16 mouse cellular contexts compared by ENCODE assay signal in genomic region chr13:41333889-41334640, GRCm38 (mm10).
A peak's percentile ranks its signal among the peaks of the same experiment; 100 is the strongest.
DNase-seq lines count a peak whose midpoint lies in the region; ATAC-seq and TF ChIP-seq lines count a peak whose summit lies in the region.
"Had no signal": no experiment of that assay in that cellular context is flagged by ENCODE, and none has a peak within 500 bp of the region (broad histone marks: within the 10 kb centered on the region; RNA-seq: fewer than 3 reads in every experiment).

No protein-coding gene starts in this region.

- peaks cover 8% of the 10 kb centered on the region for H3K4me1 ChIP-seq in embryonic facial prominence, embryonic 13.5 days
- H3K4me1 ChIP-seq in embryonic facial prominence, embryonic 10.5 days, result peaks cover 5% of the 10 kb centered on the region; the same call in 1 of the 2 replicates
- H3K4me1 ChIP-seq in heart, postnatal 0 days (ENCODE audit: control insufficient read depth, insufficient read depth), result peaks cover 71% of the 10 kb centered on the region
- peaks cover 40% of the 10 kb centered on the region for H3K4me1 ChIP-seq in lung, adult 2 months (ENCODE audit: control insufficient read depth, insufficient read depth, low read length)
- peaks cover 58% of the 10 kb centered on the region for H3K4me1 ChIP-seq in brown adipose tissue, adult 24 weeks (ENCODE audit: control insufficient read depth, insufficient read depth, insufficient read length, low read length)
- H3K4me1 ChIP-seq in cerebellum, adult 2 months (ENCODE audit: control insufficient read depth, insufficient read depth, low read length), result peaks cover 4% of the 10 kb centered on the region
- H3K4me1 ChIP-seq: midbrain, embryonic 12.5 days had no signal

- no peaks in the 10 kb centered on the region for H3K9me3 ChIP-seq in embryonic facial prominence, embryonic 13.5 days
- no peaks in the 10 kb centered on the region for H3K9me3 ChIP-seq in embryonic facial prominence, embryonic 10.5 days
- H3K9me3 ChIP-seq in heart, postnatal 0 days (replicated peaks; ENCODE audit: control insufficient read depth, low read length), result no peaks in the 10 kb centered on the region
- H3K9me3 ChIP-seq: limb, embryonic 15.5 days; midbrain, embryonic 12.5 days had no signal

- H3K4me3 ChIP-seq in embryonic facial prominence, embryonic 13.5 days, result no peak overlapping the region
- no peak overlapping the region for H3K4me3 ChIP-seq in embryonic facial prominence, embryonic 10.5 days
- no peak overlapping the region for H3K4me3 ChIP-seq in heart, postnatal 0 days (ENCODE audit: low read depth, low read length)
- H3K4me3 ChIP-seq in lung, adult 2 months (replicated peaks; ENCODE audit: extremely low read depth, low read depth, low read length), result no peak overlapping the region
- no peak overlapping the region for H3K4me3 ChIP-seq in brown adipose tissue, adult 24 weeks (ENCODE audit: insufficient read depth, low read depth, low read length)
- H3K4me3 ChIP-seq in cerebellum, adult 2 months (replicated peaks; ENCODE audit: insufficient read depth, low read depth, low read length), result no peak overlapping the region
- H3K4me3 ChIP-seq: erythroblast, embryonic 14.5 days; limb, embryonic 15.5 days; midbrain, embryonic 12.5 days had no signal

- TF ChIP-seq CTCF in heart, postnatal 0 days (IDR thresholded peaks at IDR 0.05; ENCODE audit: low read depth), result no peak
- TF ChIP-seq CTCF in lung, adult 2 months (IDR thresholded peaks at IDR 0.05; ENCODE audit: insufficient read depth, low read length), result no peak
- no peak for TF ChIP-seq CTCF in cerebellum, adult 2 months (IDR thresholded peaks at IDR 0.05; ENCODE audit: borderline replicate concordance, insufficient read depth, low read depth, low read length)

- no peak overlapping the region for H3K27ac ChIP-seq in embryonic facial prominence, embryonic 13.5 days
- no peak overlapping the region for H3K27ac ChIP-seq in embryonic facial prominence, embryonic 10.5 days (replicated peaks)
- peak overlapping the region; percentile 98 for H3K27ac ChIP-seq in heart, postnatal 0 days (ENCODE audit: low read depth)
- H3K27ac ChIP-seq in brown adipose tissue, adult 24 weeks (replicated peaks; ENCODE audit: low read depth, low read length), result peak overlapping the region; percentile 92; the same call in 1 of the 2 replicates
- no peak overlapping the region for H3K27ac ChIP-seq in cerebellum, adult 2 months (ENCODE audit: insufficient read depth, low read length)
- H3K27ac ChIP-seq: limb, embryonic 15.5 days; midbrain, embryonic 12.5 days had no signal

- TF ChIP-seq EP300 in heart, postnatal 0 days (IDR thresholded peaks at IDR 0.05; ENCODE audit: low read depth), result no peak

- no peak for TF ChIP-seq POLR2A in lung, adult 2 months (IDR thresholded peaks at IDR 0.05; ENCODE audit: borderline replicate concordance, extremely low read depth, low read depth, low read length)
- TF ChIP-seq POLR2A in cerebellum, adult 2 months (IDR thresholded peaks at IDR 0.05; ENCODE audit: borderline replicate concordance, insufficient read depth, low read length), result no peak

- WGBS in embryonic facial prominence, embryonic 13.5 days, result 82% methylated on average over 14 of the region's 14 CpGs
- 79% methylated on average over 14 of the region's 14 CpGs for WGBS in embryonic facial prominence, embryonic 10.5 days
- WGBS in heart, postnatal 0 days, result 60% methylated on average over 14 of the region's 14 CpGs
- 37% methylated on average over 14 of the region's 14 CpGs for WGBS in lung, adult 2 months
- WGBS in cerebellum, adult 2 months, result 74% methylated on average over 14 of the region's 14 CpGs

- no peak overlapping the region for H3K4me2 ChIP-seq in embryonic facial prominence, embryonic 13.5 days
- no peak overlapping the region; the same call in 1 of the 2 replicates for H3K4me2 ChIP-seq in heart, postnatal 0 days (ENCODE audit: low read depth, low read length)
- H3K4me2 ChIP-seq: limb, embryonic 15.5 days; midbrain, embryonic 12.5 days had no signal

- peaks cover 34% of the 10 kb centered on the region for H3K36me3 ChIP-seq in embryonic facial prominence, embryonic 13.5 days
- H3K36me3 ChIP-seq in embryonic facial prominence, embryonic 10.5 days (replicated peaks), result peaks cover 63% of the 10 kb centered on the region
- peaks cover 34% of the 10 kb centered on the region for H3K36me3 ChIP-seq in heart, postnatal 0 days (replicated peaks; ENCODE audit: control insufficient read depth, insufficient read depth, low read length)

- no peak for ATAC-seq in embryonic facial prominence, embryonic 13.5 days (ENCODE audit: insufficient number of reproducible peaks, insufficient read depth, low FRiP score, low TSS enrichment, low read depth)
- ATAC-seq in heart, postnatal 0 days (ENCODE audit: insufficient read depth, low read depth), result no peak
- ATAC-seq: forebrain, postnatal 0 days had no signal

- DNase-seq in embryonic facial prominence, embryonic 10.5 days (ENCODE audit: low spot score), result no peak
- no peak for DNase-seq in heart, postnatal 0 days (ENCODE audit: low spot score)
- DNase-seq in heart, adult 8-10 months (ENCODE audit: low spot score), result no peak
- peak; percentile 33 for DNase-seq in lung, adult 2 months
- no peak for DNase-seq in lung, postnatal 10 days
- DNase-seq in cerebellum, adult 2 months, result no peak
- DNase-seq: adrenal gland, postnatal 25 days; cerebellum, adult 9-11 months; forebrain, postnatal 0 days; layer of hippocampus, adult 9-11 months; thymus, postnatal 4 days had no signal

- no peaks in the 10 kb centered on the region for H3K27me3 ChIP-seq in embryonic facial prominence, embryonic 13.5 days
- H3K27me3 ChIP-seq in embryonic facial prominence, embryonic 10.5 days (replicated peaks; ENCODE audit: low read depth, poor library complexity, severe bottlenecking), result no peaks in the 10 kb centered on the region
- H3K27me3 ChIP-seq in heart, postnatal 0 days (ENCODE audit: control insufficient read depth, insufficient read depth, low read length), result no peaks in the 10 kb centered on the region
- no peaks in the 10 kb centered on the region for H3K27me3 ChIP-seq in cerebellum, adult 2 months (ENCODE audit: control insufficient read depth, insufficient read depth, low read length)
- H3K27me3 ChIP-seq: limb, embryonic 15.5 days; midbrain, embryonic 12.5 days had no signal

- 0 out of 2 replicates have a peak overlapping the region, but pooled peaks have one; percentile 27 for H3K9ac ChIP-seq in embryonic facial prominence, embryonic 13.5 days
- no peak overlapping the region for H3K9ac ChIP-seq in heart, postnatal 0 days (replicated peaks; ENCODE audit: low read depth, low read length)
- H3K9ac ChIP-seq: forebrain, postnatal 0 days; limb, embryonic 15.5 days; midbrain, embryonic 12.5 days had no signal

Comparison
In these comparisons a context has a peak if more than half of its experiments do, and no peak if none do; other contexts are left out.
1. H3K27ac ChIP-seq: peak in heart, postnatal 0 days (single experiment) and brown adipose tissue, adult 24 weeks (single experiment); none in embryonic facial prominence, embryonic 13.5 days (single experiment), embryonic facial prominence, embryonic 10.5 days (single experiment) and cerebellum, adult 2 months (single experiment).